Mouse (Mus musculus): ENCODE data around the gene Siva1. TPM values are rescaled to one million over a fixed set of nuclear protein-coding genes. Genes with fewer than 3 reads are reported as not detected.

Siva1 gene
- polyA plus RNA-seq (2017; shearing (Covaris generic)): 43.4 TPM

DNA sequence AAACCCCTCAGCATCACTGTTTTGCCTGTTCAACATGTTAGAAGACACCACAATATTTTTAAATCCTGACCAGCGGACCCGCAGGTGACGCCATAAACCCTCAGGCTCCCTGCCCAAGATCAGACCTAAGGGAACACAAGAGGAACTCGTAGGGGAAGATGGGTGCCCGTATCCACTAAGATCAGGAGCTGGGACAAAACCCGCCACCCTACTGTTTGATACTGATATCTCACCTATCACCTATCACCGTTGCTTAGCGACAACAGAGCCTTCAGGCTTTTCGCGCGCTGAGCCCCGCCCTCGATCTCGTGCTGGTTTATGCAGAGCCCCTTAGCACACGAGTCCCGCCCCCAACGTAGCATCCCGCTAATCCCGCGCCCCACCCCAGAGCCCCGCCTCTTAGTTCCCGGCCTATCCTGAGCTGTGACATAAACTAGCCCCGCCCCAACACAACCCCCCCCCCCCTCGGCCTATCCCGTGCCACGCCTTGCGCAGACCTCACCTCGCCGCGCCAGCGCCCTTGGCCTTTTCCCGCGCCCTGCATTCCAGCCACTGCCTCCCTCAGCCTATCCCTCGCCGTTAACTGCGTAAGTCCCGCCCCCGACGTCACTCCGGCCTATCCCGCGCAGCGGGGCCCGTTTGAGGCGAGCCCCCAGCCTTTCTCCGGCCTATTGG is at the start of gene Siva1:
Gene Siva1 (plus strand): TSS at position 500 of the 675 bp plus-strand sequence.

DNA sequence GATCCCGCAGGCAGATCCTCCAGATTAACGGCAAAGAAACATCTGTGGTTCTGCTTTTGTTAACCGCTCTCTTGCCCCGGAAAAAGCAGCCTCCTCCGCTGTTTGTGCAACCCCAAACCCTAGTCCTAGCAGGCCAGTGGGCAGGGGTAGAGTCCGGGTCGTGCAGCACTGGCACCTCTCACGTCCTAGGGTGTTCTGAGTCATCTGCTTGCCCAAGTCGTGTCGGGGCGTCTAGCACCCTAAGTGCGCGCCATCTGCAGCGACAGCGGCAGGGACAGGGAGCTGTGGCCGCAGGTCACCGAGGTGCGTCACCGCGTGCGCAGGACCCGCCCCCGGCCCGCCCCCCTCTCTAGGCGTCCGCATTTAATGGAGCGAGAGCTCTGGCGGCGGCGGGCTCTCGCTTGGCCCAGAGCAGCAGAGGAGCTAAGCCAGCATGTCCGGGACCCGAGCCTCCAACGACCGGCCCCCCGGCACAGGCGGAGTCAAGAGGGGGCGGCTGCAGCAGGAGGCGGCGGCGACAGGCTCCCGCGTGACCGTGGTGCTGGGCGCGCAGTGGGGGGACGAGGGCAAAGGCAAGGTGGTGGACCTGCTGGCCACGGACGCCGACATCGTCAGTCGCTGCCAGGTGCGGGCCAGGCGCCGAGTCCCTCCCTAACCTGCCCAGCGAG is 24.7 kb upstream of the Siva1 start, which contains the start of gene Adssl1:
Gene Adssl1 (plus strand): TSS at position 360 of the 668 bp plus-strand sequence.

DNA sequence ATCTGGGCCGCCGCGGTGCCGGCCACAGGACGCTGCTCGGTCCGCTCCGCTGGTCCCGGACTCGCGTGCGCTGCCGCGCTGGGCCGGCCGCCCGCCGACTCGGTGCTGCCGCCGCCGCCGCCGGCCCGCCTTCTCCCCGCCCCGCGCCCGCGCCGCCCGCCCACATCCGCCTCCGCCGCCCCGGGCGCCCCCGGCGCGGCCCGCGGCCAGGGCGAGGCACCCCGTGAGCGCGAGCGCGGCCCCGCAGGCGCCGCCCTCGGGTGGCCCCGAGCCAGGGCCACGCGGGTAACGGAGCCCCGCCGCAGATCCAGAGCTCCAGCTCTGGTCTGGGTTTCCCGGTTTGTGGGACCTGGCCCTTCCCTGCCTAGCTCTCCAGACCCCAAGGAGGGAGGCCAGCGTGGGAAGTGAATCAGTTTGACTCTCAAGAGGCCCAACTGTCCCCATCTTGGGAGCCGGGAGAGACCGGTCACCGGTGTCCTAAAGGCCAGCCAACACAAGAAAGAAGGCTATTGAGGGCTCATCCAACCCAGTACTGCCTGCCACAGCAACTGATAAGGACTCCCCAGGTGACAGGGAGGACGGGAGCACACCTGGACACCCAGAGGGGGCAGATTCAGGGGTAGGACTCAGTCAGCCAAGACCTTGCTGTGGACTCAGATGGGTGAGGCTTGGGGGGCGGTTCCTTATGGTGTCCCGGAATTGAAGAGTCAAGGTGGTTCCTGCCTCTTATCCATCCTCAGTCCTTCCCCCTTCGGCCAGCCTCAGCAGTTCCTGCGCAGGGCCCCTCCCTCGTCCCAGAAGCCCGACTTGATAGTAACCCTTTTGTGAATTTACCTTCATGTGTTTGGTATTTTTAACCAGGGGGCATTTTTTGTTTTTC is 29.9 kb downstream of the Siva1 start, which contains the start of gene Akt1:
Gene Akt1 (minus strand): TSS at position 753 of the 880 bp plus-strand sequence.

DNA sequence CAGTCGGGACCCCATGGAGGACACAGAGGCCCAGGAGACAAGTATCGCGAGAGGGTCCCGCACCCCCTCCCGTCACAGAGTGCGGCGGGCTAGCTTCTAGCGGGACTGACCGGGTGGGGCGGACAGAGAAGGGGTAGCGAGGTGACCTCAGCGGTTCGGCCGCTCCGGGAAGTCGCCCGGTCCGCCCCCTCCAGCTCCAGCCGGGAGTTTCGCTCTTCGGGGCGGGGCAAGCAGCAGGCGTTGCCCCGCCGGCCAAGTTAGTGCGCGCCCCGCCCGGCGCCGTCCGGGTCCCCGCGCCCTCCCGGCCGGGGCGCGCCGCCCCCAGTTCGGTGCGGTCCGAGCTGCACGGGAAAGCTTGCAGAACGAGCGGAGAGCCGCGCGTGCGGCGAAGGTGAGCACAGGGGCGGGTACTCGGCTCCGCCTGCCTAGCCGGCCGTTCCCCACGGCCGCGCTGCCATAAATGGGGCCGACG is 34.1 kb downstream of the Siva1 start, which contains the start of gene Zbtb42:
Gene Zbtb42 (plus strand): TSS at position 274 of the 472 bp plus-strand sequence.

Other genes starting within 250 kb of the Siva1 start
- gene A530016L24Rik, start 155.2 kb upstream of the Siva1 start, polyA plus RNA-seq (2017; shearing (Covaris generic)): not detected
- not detected for gene Tmem179, start 127.9 kb upstream of the Siva1 start, polyA plus RNA-seq (2017; shearing (Covaris generic))
- 14.0 TPM for gene Inf2, start 55.9 kb upstream of the Siva1 start, polyA plus RNA-seq (2017; shearing (Covaris generic))
- 2.9 TPM for gene Adssl1, start 24.6 kb upstream of the Siva1 start, polyA plus RNA-seq (2017; shearing (Covaris generic))
- gene Akt1, start 30.2 kb downstream of the Siva1 start, polyA plus RNA-seq (2017; shearing (Covaris generic)): 7.5 TPM
- 1.3 TPM for gene Zbtb42, start 34.1 kb downstream of the Siva1 start, polyA plus RNA-seq (2017; shearing (Covaris generic))
- 2.7 TPM for gene Cep170b, start 75.8 kb downstream of the Siva1 start, polyA plus RNA-seq (2017; shearing (Covaris generic))
- gene Pld4, start 116.0 kb downstream of the Siva1 start, polyA plus RNA-seq (2017; shearing (Covaris generic)): 2.5 TPM
- gene Ahnak2, start 158.0 kb downstream of the Siva1 start, polyA plus RNA-seq (2017; shearing (Covaris generic)): not detected
- gene Clba1, start 164.3 kb downstream of the Siva1 start, polyA plus RNA-seq (2017; shearing (Covaris generic)): not detected
- 94.4 TPM for gene Cdca4, start 184.7 kb downstream of the Siva1 start, polyA plus RNA-seq (2017; shearing (Covaris generic))
- gene Gpr132, start 223.5 kb downstream of the Siva1 start, polyA plus RNA-seq (2017; shearing (Covaris generic)): 45.1 TPM